Mouse (Mus musculus) heart, adult 2 months (tissue): Measurements from ENCODE around the gene Cenph.

Experiments
- CTCF ChIP-seq: fragments of 200-600 bp; IDR thresholded peaks from 2 replicates; pipeline ENCODE4 v1.8.1; 2022; ENCODE audit warnings: antibody characterized with exemption, mild to moderate bottlenecking, moderate library complexity
- EP300 ChIP-seq: fragments of 200-500 bp; IDR thresholded peaks from 2 replicates; pipeline ENCODE4 v1.6.1; 2011; ENCODE audit warnings: low read depth, low read length, control low read depth; ENCODE audit not compliant: insufficient read depth
- POLR2A ChIP-seq: fragments of 200-500 bp; IDR thresholded peaks from 2 replicates; pipeline ENCODE4 v1.6.1; 2011; ENCODE audit warnings: mild to moderate bottlenecking, low read depth, low read length, control low read depth; ENCODE audit not compliant: insufficient read depth

DNA sequence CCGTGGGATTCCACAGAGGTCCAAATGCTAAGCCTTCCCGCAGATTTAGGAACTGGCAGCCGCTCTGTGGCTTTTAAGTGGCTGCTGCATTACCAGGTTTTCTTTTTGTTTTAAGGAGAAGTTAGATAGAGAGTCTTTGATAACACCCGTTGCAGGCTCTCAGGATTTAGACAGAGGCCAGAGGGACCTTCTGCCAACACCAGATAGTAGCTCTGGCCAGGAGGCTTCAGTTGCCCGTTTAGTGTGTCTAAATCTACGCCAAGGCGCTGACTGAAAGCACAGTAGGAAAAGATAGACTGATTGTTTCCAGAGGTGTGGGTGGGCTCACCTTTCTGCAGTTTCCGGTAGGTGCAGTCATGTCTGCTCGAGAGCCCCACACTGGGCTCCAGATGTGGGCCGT lies 50.5 kb downstream of the Cenph start:
- TF ChIP-seq CTCF (no peak), EP300 (no peak), POLR2A (no peak)
